Mouse (Mus musculus) cortical plate, adult 2 months (tissue): Measurements from ENCODE around the gene Dst.

Experiments used
- CTCF ChIP-seq: fragments of 200-500 bp; IDR thresholded peaks from 2 replicates; pipeline ENCODE4 v1.5.1; 2011; ENCODE audit warnings: mild to moderate bottlenecking, control low read depth, low read length; ENCODE audit not compliant: insufficient read depth; ENCODE audit errors: extremely low read depth
- POLR2A ChIP-seq: fragments of 200-500 bp; IDR thresholded peaks from 2 replicates; pipeline ENCODE4 v1.6.1; 2011; ENCODE audit warnings: mild to moderate bottlenecking, low read length, control low read depth; ENCODE audit not compliant: insufficient read depth; ENCODE audit errors: extremely low read depth

DNA sequence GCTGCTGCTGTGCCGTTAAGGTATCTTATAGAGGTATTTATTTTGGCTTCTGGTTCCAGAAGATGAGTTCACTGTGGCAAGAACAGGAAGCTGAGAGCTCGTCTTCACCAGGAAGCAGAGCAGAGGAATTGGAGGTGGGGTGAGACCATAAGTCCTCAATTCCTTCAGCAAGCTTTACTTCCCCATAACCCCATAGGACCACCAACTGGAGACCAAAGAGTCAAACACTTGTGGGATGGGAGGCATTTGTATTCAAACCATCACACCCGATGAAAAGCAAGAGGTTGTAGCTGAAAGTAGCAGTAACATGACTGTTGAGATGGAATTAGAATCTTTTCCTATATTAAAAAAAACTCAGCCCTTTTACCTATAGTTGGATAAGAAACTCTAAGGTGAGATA is 132.0 kb downstream of the Dst start:
- TF ChIP-seq CTCF (no peak), POLR2A (no peak)
